13 mouse cellular contexts compared by ENCODE assay signal in the genomic region with DNA sequence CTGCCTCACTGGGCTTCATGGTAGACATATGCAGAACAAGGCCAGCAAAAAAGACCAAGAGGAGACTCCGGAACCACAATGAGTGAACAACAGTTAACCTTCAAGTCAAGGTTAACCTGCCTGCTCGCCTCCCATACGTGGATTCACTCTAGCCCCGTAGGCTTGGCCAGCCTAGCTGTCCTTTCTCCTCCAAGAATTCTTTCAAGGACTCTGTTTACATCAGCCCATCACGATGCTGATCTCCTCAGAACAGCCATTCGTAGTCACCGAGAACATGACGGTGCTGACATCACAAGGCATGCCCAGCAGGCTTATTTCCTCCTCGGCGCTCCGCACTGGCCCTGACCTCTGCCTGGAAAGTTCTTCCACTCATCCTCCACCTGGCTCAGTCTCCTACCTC. TPM values are rescaled to one million over a fixed set of nuclear protein-coding genes. Genes with fewer than 3 reads are reported as not detected.
A peak's percentile ranks its signal among the peaks of the same experiment; 100 is the strongest.
DNase-seq lines count a peak whose midpoint lies in the region; ATAC-seq and TF ChIP-seq lines count a peak whose summit lies in the region.
"Had no signal": no experiment of that assay in that cellular context is flagged by ENCODE, and none has a peak within 500 bp of the region (broad histone marks: within the 10 kb centered on the region; RNA-seq: fewer than 3 reads in every experiment).

No protein-coding gene starts in this region.

- peaks cover 42% of the 10 kb centered on the region for H3K27me3 ChIP-seq in heart, embryonic 12.5 days (replicated peaks)
- H3K27me3 ChIP-seq in embryonic facial prominence, embryonic 13.5 days = 0 out of 2 replicates have a peak, but pooled peaks cover 2% of the 10 kb centered on the region

- 78% methylated on average over 11 of the region's 11 CpGs for WGBS in heart, embryonic 12.5 days
- WGBS in embryonic facial prominence, embryonic 13.5 days = 78% methylated on average over 11 of the region's 11 CpGs
- WGBS in olfactory bulb, adult 2 months = 88% methylated on average over 11 of the region's 11 CpGs

- H3K9ac ChIP-seq in heart, embryonic 12.5 days = no peak overlapping the region
- 0 out of 2 replicates have a peak overlapping the region, but pooled peaks have one; percentile 32 for H3K9ac ChIP-seq in embryonic facial prominence, embryonic 13.5 days
- H3K9ac ChIP-seq: liver, embryonic 15.5 days; midbrain, embryonic 13.5 days had no signal

- H3K9me3 ChIP-seq in heart, embryonic 12.5 days (replicated peaks) = no peaks in the 10 kb centered on the region
- H3K9me3 ChIP-seq in embryonic facial prominence, embryonic 13.5 days = no peaks in the 10 kb centered on the region
- H3K9me3 ChIP-seq: liver, embryonic 15.5 days; midbrain, embryonic 13.5 days had no signal

- no peaks in the 10 kb centered on the region for H3K36me3 ChIP-seq in heart, embryonic 12.5 days
- no peaks in the 10 kb centered on the region for H3K36me3 ChIP-seq in embryonic facial prominence, embryonic 13.5 days
- H3K36me3 ChIP-seq: liver, embryonic 15.5 days; midbrain, embryonic 13.5 days had no signal

- TF ChIP-seq POLR2A in olfactory bulb, adult 2 months (IDR thresholded peaks at IDR 0.05; ENCODE audit: insufficient read depth, low read depth, low read length) = no peak

- DNase-seq in heart, postnatal 36 days = no peak
- DNase-seq in kidney, adult 18-20 months = peak; percentile 23
- DNase-seq in kidney, postnatal 25 days = no peak
- no peak for DNase-seq in layer of hippocampus, adult 11-12 months (ENCODE audit: low spot score)
- DNase-seq: cerebellum, adult 11-12 months; gastrocnemius, postnatal 25 days; thymus, postnatal 14 days had no signal

- intact Hi-C loops in heart, postnatal 36 days (cut with DNase I) = no loop called here

- H3K4me1 ChIP-seq in heart, embryonic 12.5 days (replicated peaks) = peaks cover 23% of the 10 kb centered on the region
- peaks cover 51% of the 10 kb centered on the region for H3K4me1 ChIP-seq in embryonic facial prominence, embryonic 13.5 days
- peaks cover 38% of the 10 kb centered on the region for H3K4me1 ChIP-seq in olfactory bulb, adult 2 months (ENCODE audit: control insufficient read depth, insufficient read depth, low read length)

- peak overlapping the region; percentile 44; the same call in 1 of the 2 replicates for H3K27ac ChIP-seq in heart, embryonic 12.5 days (ENCODE audit: poor library complexity, severe bottlenecking)
- peak overlapping the region; percentile 69; the same call in 1 of the 2 replicates for H3K27ac ChIP-seq in embryonic facial prominence, embryonic 13.5 days
- H3K27ac ChIP-seq in olfactory bulb, adult 2 months (ENCODE audit: insufficient read depth, low read depth, low read length) = peak overlapping the region; percentile 5; the same call in 1 of the 2 replicates
- H3K27ac ChIP-seq: liver, embryonic 15.5 days; midbrain, embryonic 13.5 days had no signal

- no peak for ATAC-seq in heart, embryonic 12.5 days (ENCODE audit: insufficient number of reproducible peaks, low FRiP score)
- no peak for ATAC-seq in embryonic facial prominence, embryonic 13.5 days (ENCODE audit: insufficient number of reproducible peaks, insufficient read depth, low FRiP score, low TSS enrichment, low read depth)
- ATAC-seq: forebrain, embryonic 16.5 days; midbrain, embryonic 13.5 days had no signal

- no peak overlapping the region for H3K4me3 ChIP-seq in heart, embryonic 12.5 days
- no peak overlapping the region for H3K4me3 ChIP-seq in embryonic facial prominence, embryonic 13.5 days
- no peak overlapping the region for H3K4me3 ChIP-seq in olfactory bulb, adult 2 months (ENCODE audit: insufficient read depth, low read depth, low read length)
- H3K4me3 ChIP-seq: liver, embryonic 15.5 days; midbrain, embryonic 13.5 days had no signal

- no peak for TF ChIP-seq CTCF in olfactory bulb, adult 2 months (IDR thresholded peaks at IDR 0.05; ENCODE audit: insufficient read depth, low read depth, low read length)

- no peak overlapping the region for H3K4me2 ChIP-seq in heart, embryonic 12.5 days
- no peak overlapping the region for H3K4me2 ChIP-seq in embryonic facial prominence, embryonic 13.5 days
- H3K4me2 ChIP-seq: liver, embryonic 15.5 days; midbrain, embryonic 13.5 days had no signal

RNA-seq across cellular contexts. Expression of a gene that starts 4.1 kb away (rescaled TPM):
- polyA plus RNA-seq in heart, embryonic 12.5 days (2016; fragmentation: Nextera tagmentation; extraction: Ambion mirVana) = 6.8 and 7.4 TPM in 2 replicates
- total RNA-seq in heart, postnatal 36 days (2021) = 1 to 10 TPM; 2.4 to 3.0 TPM
- 31.5 and 36.3 TPM in 2 replicates for polyA plus RNA-seq in embryonic facial prominence, embryonic 13.5 days (2015; fragmentation: Nextera tagmentation; extraction: Ambion mirVana)
- not detected in 2 replicates for polyA plus RNA-seq in olfactory bulb, adult 2 months (2012; ENCODE audit: insufficient read depth, insufficient read length, low replicate concordance, missing spikeins)

RNA-seq across cellular contexts. Expression of a gene that starts 33.6 kb away (rescaled TPM):
- polyA plus RNA-seq in heart, embryonic 12.5 days (2016; fragmentation: Nextera tagmentation; extraction: Ambion mirVana) = 164 and 167 TPM in 2 replicates
- 10 to 100 TPM; 67.6 to 71.0 TPM for total RNA-seq in heart, postnatal 36 days (2021)
- 180 and 194 TPM in 2 replicates for polyA plus RNA-seq in embryonic facial prominence, embryonic 13.5 days (2015; fragmentation: Nextera tagmentation; extraction: Ambion mirVana)
- 173 TPM in 1 of 2 replicates, not detected in the other for polyA plus RNA-seq in olfactory bulb, adult 2 months (2012; ENCODE audit: insufficient read depth, insufficient read length, low replicate concordance, missing spikeins)

Comparison
In these comparisons a context has a peak if more than half of its experiments do, and no peak if none do; other contexts are left out.
1. H3K27ac ChIP-seq: peak in every context shown above with its lines; median percentile 69 in embryonic facial prominence, embryonic 13.5 days; 44 in heart, embryonic 12.5 days; 5 in olfactory bulb, adult 2 months.